Mouse (Mus musculus) common myeloid progenitor, adult 5-6 weeks (primary cell): ENCODE data around the gene Celf6. TPM values are rescaled to one million over a fixed set of nuclear protein-coding genes. Genes with fewer than 3 reads are reported as not detected.

Experiments
- ATAC-seq: replicated peaks from 2 replicates; pipeline ENCODE4 v1.8.0; 2016; ENCODE audit warnings: low read depth, mild to moderate bottlenecking, moderate TSS enrichment, inconsistent platforms; ENCODE audit not compliant: poor library complexity, severe bottlenecking
- total RNA-seq: library from RNA; stranded (forward); fragments of 200-1000, 187-1606 nt; gene quantifications from 2 replicates; pipeline ENCODE4 v1.2.3, GENCODE M21; 2017

Gene Celf6
- total RNA-seq, 1 experiment from 2014 or later = not detected

DNA sequence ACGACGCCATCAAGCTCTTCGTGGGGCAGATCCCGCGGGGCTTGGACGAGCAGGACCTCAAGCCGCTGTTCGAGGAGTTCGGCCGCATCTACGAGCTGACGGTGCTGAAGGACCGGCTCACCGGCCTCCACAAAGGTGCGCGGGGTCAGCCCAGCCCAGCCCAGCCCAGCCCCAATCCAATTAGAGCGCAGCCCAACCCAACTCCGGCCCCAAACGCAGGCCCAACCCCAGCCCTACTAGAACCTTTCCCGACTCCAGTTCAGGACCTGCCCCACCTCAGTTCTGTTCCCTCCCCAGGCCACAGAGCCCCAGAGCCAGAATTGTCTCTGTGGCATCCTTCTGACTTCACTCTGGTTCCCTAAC, 769 bp downstream of the Celf6 start:
- ATAC-seq = no peak

DNA sequence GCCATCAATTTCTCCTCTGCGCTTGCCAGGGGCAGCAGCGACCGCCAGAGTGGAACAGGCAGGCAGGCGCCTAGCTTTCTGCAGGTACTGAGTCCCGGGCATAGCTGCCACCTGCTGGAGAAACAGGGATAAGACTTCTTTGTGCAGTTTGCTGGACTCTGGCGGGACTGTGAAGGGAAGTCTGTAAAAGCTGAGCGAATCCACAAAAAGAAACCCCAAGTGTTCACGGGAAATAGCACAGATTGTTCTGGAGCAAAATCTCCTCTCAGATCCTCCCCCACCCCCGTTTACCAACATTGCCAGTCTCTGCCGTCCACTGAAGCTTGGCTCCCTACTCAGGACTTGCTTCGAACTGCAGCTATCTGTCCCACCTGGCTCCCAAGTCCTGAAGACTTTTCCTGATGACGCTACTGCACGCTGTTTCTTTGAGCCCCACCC, 7.2 kb downstream of the Celf6 start:
- ATAC-seq = peak; percentile 94

DNA sequence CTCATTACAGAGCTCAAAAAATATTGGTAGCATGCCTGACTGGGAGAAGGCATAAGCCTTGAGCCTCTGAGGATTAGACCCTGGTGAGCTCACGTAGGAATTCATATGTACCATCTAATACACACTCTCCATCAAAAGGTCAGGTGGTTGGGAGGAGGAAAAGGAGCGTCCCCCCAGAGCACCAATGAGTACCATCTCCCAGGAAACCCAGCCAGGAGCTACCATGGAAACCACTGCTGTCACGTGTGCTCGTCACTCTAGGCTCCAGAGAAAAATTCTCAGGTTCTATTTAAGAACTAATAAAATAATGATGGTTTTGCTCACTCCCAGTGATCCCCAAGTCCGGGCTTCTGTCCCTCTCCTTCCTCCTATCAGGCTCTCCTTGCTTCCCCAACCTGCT, 10.5 kb downstream of the Celf6 start:
- ATAC-seq = no peak

DNA sequence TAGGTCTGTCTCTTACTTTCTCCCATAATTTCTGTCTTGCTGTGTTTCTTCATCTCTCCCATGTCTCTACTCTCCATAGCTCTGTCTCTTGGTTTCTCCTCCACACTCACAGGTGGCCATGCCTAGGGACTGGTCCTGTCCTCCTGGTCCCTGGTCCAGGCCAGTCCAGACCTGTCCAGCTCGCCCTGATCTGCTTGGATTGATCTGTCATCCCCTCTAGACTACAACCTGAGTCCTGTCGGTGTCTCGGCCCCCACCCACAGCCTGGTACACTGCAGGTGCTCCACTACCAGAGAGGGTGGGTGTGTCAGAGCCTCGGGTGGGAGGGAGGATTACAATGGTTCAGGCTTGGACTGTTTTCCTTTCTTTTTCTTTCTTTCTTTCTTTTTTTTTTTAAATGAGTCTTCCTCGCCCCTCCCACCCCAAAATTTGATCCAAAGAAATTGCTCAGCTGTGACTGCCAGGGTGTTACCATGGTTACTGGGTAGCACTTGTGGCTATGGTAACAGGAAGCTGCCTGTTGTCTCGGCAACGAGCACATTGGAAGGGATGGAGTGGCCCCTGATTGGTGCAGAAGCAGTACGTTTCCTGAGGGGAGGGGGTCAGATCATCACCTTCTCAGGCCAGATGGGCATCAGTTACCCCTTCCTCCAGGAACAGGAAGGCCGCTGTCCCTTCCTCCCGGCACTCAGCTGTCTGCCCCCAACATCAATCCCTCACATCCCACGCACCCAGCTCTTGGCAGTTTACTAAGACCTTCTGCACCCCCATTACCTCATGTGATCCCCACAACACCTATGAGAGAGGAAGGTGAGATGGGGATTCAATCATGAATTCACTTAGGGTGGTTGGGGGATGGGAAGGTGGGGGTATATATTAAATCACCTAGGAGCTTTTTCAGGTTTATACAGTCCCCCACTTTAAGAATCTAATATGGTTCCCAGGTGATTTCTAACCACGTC, 11.3 kb downstream of the Celf6 start:
- ATAC-seq = no peak

DNA sequence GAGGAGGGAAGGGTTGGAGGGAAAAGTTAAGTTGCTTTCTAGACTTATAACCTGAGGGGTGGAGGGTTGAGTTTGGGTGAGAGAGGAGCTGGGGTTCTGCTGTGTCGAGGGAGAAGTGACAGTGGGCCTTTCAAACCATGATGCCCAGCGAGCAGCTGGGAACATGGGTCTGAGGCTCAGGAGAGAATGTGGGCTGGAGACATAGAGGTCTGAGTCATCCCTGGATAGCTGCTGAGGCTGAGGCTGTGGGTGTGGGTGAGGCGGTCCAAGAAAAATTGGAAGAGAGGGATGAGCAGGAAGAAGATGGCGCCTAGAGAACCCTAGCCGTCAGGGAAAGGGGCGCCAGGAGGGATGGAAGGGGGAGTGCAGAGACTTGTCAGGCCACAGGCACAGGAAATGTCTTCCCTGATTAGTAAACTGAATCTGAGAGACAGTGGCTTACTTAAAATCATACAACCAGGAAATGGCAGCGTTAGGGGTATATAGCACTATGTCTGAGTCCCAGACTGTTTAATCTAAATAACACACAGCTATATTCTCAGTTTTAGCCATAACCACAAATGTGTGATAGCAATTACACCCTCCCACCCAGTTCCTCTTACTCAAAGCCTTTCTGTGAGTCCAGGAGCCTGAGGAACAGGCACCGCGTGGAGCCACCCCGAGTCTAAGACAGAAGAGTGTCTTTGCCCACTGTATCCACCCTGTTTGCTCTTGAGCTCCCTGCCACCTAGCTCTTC, 12.2 kb downstream of the Celf6 start:
- peak; percentile 83 for ATAC-seq

DNA sequence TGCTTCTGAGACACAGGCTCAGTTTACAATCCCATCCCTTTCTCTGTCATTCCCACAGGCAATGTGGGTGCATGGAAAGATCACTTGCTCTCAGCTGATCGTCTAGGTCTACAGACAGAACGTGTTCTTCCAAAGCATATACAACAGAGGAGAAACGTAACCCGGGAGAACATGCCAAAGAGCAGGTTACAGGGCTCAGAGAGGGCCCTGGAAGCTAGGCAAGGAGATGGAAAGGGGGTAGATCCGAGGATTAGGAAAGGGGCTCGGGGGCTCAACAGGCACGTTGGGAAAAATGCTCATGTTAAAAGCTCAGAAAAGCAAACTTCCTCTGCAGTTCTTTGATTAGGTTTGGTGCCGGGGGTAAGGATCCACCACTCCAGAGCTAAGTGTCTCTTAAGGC, 23.9 kb downstream of the Celf6 start:
- no peak for ATAC-seq

DNA sequence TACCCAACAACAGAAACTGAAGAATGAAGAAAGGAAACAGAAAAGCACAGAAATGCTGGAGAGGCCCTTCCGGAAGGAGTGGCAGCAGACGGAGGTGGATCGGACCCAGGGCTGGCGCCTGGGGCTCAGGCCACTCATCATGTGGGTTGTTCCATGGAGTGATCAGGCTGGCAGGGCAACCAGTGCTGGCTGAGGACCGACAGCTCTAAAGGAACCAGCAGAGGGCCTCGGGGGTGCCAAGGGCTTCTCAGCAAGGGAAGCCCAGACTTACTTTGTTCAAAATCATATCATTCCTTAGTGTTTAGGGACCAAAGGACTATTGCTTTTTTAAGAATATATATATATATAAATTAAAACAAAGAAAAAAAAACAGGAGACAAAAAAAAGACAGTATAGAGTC, 28.2 kb downstream of the Celf6 start:
- no peak for ATAC-seq

DNA sequence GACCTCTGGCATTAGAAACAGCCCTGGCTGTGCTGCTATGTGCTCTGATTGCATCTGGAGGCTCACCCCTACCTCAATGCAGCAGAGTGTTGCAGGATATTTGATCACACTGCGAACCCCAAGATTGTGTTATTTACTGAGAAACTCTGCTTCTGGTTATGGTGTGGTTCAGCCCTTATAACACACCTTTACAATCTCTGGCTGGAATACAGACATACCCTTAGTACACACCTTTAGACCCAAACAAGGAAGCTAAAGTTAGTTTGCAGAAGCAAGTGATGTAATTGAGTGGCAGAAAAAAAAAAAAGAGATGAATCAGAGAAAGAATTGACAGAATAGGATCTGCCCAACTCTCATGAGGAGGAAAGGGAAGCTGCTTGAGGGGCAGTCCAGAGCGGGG, 33.2 kb downstream of the Celf6 start:
- no peak for ATAC-seq

DNA sequence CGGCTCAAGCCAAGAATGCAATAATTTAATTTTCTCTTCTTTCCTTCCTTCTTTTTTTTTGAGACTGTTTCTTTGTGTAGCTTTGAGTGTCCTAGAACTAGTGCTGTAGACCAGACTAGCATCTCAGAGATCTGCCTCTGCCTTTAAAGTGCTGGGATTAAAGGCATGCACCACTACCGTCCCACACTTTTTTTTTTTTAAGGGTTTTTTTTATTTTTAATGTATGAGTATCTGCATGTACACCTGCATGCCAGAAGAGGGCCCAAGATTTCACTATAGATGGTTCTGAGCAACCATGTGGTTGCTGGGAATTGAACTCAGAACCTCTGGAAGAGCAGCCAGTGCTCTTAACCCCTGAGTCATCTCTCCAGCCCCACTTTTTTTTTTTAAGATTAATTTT, 38.1 kb downstream of the Celf6 start:
- no peak for ATAC-seq

DNA sequence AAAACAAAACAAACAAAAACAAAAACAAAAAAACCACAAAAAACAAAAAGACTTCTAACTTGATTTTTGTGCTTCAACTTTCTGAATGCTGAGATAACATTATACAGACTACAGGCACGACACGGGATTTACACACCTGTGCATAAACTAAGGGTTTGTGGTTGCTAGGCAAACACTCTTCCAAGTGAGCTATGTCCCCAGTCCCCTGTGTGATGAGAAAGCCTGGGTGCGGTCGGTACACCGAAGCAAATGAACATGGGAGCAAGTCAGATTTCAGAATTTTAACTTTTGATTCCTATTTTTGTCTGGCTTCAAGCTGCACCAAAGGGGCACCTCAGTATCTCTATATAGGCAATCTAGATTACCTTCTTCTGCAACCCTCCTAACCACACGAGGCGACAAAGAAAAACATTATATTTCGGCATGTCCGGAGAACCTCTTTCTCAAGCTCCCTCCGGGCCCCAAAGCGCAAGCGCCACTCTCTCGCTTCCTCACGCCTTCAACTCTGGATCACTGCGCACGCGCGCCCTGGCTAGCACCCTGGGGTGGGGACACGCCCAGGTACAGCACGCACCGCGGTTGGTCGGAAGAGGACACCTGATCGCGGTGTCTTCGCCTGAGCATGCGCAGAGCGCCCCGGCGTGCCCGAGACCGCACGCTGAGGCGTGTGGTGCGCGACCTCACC, 39.0 kb downstream of the Celf6 start, which contains the start of gene Parp6:
TSS of gene Parp6 (plus strand) at position 663 of the 685 bp plus-strand sequence.
- ATAC-seq = peak; percentile 97

DNA sequence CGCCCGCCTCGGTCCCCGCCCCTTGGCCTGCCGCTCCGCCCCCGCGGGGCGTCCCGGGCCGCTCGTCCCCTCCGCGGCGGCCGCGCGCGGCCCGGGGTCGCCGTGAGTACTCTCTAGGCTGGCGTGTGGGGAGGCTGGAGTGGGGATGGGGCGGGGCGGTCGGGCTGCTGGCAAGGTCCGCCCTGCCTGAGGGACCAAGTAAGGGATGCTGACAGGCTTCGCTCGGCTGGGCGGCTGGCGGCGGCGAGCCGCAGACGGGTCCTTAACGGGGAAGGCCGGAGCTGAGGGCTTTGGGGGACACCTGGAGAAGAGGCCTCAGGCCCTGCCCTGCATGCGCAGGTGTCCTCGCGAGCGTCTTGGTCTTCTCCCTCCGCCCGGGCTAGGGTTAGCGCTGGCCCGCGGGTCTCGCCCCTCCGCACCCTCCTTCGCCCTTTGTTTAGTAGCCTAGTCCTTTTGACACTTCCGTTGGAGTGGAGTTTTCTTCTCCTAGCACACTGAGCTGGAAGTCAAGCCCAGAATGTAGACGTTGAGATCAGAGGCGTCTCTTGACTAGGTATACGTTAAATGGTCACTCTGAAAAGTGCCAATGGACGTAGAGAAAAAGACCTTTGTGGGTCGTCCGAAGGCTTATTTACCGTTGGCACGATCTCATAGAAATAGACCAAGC, 39.7 kb downstream of the Celf6 start:
- peak; percentile 10; the same call in 1 of the 2 replicates for ATAC-seq

DNA sequence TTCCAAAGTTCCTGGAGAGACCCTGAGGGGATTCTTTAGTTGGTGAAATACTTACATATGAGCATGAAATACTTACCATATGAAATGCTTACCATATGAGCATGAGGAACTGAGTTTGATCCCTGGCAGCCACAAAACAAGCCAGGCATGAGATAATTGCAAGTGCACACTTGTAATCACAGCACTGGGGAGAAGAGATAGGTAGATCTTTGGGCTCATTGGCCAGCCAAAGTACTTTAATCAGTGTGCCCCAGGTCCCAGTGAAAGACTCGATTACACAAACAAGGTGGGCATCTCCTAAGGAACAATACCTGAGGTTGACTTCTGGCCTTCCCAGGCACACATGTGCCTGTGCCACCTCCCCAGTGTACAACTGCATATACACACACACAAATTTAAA, 60.7 kb downstream of the Celf6 start:
- no peak for ATAC-seq

DNA sequence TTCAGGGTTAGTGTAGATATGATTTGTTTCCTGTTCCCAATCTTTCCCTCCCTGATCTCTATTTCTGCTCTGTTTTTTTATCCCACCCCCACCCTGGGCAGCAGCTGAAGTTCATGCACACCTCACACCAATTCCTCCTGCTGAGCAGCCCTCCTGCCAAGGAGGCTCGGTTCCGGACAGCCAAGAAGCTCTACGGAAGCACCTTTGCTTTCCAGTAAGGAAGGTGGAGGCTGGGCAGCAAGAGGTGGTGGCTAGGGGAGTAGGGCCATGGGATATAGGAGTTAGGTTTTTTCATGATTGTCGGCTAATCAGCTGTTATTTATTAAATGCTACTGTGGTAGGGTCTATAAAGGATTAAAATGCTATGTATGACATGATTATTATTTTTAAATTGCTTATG, 62.2 kb downstream of the Celf6 start:
- ATAC-seq = no peak

DNA sequence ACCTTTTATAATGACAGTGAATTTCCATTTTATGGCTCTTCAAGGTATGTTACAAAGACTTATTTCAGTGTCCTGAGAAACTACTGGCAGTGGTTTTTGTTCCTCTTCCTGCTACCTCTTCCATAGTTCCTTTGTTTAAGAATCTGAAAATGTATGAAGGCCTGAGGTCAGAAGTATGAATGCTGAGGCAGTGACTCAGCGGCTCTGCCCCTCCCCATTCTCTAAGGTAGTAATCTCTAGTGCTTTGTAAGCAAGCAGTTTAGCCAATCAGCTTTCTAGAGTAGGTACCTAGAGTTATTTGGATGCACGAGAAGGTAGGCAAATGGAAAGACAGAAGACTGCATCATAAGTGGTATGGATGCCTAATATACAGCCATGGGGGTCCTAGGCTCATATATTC, 63.6 kb downstream of the Celf6 start:
- no peak for ATAC-seq

DNA sequence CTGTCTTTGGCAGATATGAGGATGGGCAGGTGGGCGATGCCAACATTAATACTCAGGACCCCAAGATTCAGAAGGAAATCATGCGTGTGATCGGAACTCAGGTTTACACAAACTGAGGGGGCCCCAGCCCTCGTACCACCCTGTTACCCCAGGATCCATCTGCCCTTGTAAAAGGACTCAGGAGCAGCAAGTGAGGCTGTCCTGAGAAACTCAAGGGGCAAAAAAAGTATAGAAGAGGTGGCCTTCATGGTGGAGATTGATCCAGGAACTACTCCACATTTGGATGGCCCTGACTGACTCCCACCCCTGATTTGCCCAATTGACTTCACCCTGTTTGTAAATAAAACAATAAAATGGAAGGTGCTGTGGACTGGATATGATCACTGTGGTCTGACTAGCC, 72.2 kb downstream of the Celf6 start:
- no peak for ATAC-seq

DNA sequence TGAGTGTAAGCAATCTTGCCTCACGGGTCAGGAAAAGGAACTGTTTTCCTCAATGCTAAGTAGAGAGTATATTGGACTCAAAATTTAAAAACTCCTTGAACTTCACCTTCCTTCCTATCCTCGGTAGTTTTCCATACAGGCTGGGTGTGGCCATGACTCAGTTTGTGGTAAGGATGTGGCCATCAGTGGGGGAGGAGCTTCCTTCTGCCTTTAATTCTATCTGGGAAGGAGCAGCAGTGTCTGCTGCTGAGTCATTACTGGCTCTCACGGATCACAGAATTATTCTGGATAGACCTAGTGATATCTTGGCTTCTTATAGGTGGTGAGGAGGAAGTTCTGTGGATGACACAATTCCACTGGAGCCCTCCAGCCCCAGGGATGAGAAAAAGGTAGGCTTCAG, 75.7 kb downstream of the Celf6 start:
- ATAC-seq = peak; percentile 34

DNA sequence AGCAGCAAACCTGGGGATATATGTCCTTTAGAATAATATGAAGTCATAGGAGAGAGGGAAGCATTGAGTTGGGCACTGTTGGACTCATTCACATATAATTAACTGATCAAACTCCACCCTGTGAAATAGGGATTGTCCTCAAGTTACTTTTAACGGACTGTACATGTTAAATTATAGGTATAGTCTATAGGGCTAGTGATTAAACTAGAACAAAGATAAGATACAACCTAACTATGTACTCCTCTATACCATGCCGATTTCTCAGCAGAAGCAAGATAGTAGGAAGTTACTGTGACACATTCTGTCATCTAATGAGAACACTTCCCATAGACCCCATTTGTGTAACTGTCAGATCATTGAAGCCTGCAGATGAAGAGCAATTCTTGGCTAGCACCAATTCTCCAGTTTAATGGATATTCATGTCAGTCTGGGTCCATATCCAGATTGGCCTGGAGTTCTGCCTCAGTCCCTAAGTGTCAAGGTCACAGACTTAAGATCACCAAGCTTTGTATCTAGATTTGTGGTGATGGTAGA, 76.8 kb downstream of the Celf6 start:
- ATAC-seq = no peak

DNA sequence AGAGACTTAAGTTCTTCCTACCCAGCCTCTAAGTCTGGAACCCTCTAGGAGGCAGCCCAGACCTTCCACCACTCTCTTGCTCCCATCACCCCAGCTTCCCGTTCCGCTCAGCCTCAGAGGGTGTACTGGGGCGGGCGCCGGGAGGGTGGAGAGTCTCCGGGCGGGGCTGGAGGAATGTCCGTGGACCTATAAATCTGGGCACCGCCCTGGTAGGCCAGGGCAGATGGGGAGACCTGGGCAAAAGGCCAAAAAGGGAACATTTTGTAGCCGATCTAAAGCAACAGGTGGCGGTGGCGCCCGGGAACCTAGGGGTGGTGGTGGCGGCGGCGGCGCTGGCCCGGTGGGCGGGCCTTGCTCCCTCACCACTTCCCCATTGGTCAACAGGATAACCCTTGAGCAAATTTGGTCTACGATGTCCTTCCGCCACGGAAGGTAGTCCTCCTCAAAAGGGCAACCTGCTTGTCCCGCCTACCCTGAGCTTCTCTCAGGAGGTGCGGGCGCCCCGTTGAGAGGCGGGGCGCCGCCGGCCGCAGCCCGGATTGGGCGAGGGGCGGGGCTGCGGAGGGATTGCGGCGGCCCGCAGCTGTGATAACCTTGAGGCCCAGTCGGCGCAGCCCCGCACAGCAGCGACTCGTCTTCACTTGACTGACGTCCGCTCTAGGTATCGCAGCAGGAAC, 78.4 kb downstream of the Celf6 start, which contains the start of gene Pkm:
TSS of gene Pkm (plus strand) at position 411 of the 677 bp plus-strand sequence.
- ATAC-seq = peak; percentile 56
